Mouse (Mus musculus) adipose tissue, adult 10 weeks (tissue): ENCODE data around the gene Arfgap3. TPM values are rescaled to one million over a fixed set of nuclear protein-coding genes. Genes with fewer than 3 reads are reported as not detected.

Source experiments
- polyA plus RNA-seq: library from polyadenylated mRNA; stranded (reverse); fragments of 350-450 nt; fragmentation: Illumina TruSeq; extraction: RNeasy Lipid Tissue Mini Kit (QIAGEN cat#74804); gene quantifications from one replicate; pipeline ENCODE4 v1.2.3, GENCODE M21; 2014; ENCODE audit warnings: low read depth, low replicate concordance

The Arfgap3 gene
- polyA plus RNA-seq: 39.2 TPM

GRCm38 (mm10) chr15:83349954-83350711, at the start of gene Arfgap3:
TSS of gene Arfgap3 (minus strand) at chr15:83350247.

GRCm38 (mm10) chr15:83251176-83252004, 98.7 kb downstream of the Arfgap3 start, which contains the start of gene A4galt:
TSS of gene A4galt (minus strand) at chr15:83251774.

Other genes starting within 250 kb of the Arfgap3 start
- gene Rrp7a, start 227.4 kb downstream of the Arfgap3 start, polyA plus RNA-seq: 44.0 TPM
- 54.4 TPM for gene Poldip3, start 200.9 kb downstream of the Arfgap3 start, polyA plus RNA-seq
- gene Cyb5r3, start 177.7 kb downstream of the Arfgap3 start, polyA plus RNA-seq: 146 TPM
- gene A4galt, start 98.5 kb downstream of the Arfgap3 start, polyA plus RNA-seq: 14.6 TPM
- 46.8 TPM for gene Pacsin2, start 114.4 kb upstream of the Arfgap3 start, polyA plus RNA-seq
- gene Ttll1, start 160.6 kb upstream of the Arfgap3 start, polyA plus RNA-seq: 7.3 TPM
- 5.3 TPM for gene Bik, start 176.6 kb upstream of the Arfgap3 start, polyA plus RNA-seq
- gene Tspo, start 213.3 kb upstream of the Arfgap3 start, polyA plus RNA-seq: 268 TPM
- gene Mcat, start 213.5 kb upstream of the Arfgap3 start, polyA plus RNA-seq: 20.3 TPM
- gene Ttll12, start 244.9 kb upstream of the Arfgap3 start, polyA plus RNA-seq: 11.1 TPM